Mouse (Mus musculus) forebrain, embryonic 14.5 days (tissue): ENCODE measurements around the gene Fkbp2. TPM values are rescaled to one million over a fixed set of nuclear protein-coding genes. Genes with fewer than 3 reads are reported as not detected.

ENCODE experiments used
- ATAC-seq: fragments of 200-750 bp; cut with Nextera tagmentation; 2 replicates; pipeline ENCODE4 v1.8.0; 2017; ENCODE audit warnings: mild to moderate bottlenecking, moderate library complexity
- DNase-seq: peaks from one replicate; pipeline ENCODE4 v3.0.0-alpha.2; 2015; ENCODE audit warnings: low spot score
- H3K27ac ChIP-seq: fragments of 300-500 bp; sonication (generic); 2 replicates; pipeline ENCODE4 v1.5.1; 2014; ENCODE audit warnings: low read depth, mild to moderate bottlenecking, control low read depth, low read length, moderate library complexity
- H3K27me3 ChIP-seq: fragments of 300-500 bp; sonication (generic); replicated peaks from 2 replicates; pipeline ENCODE4 v1.6.1; 2014; ENCODE audit warnings: low read length, control low read depth, mixed read lengths; ENCODE audit not compliant: control insufficient read depth, insufficient read depth
- H3K36me3 ChIP-seq: fragments of 300-500 bp; sonication (generic); 2 replicates; pipeline ENCODE4 v1.6.1; 2014; ENCODE audit warnings: low read length, control low read depth; ENCODE audit not compliant: control insufficient read depth, insufficient read depth
- H3K4me1 ChIP-seq: fragments of 300-500 bp; sonication (generic); 2 replicates; pipeline ENCODE4 v1.6.1; 2014; ENCODE audit warnings: antibody characterized with exemption, low read length, control low read depth; ENCODE audit not compliant: control insufficient read depth, insufficient read depth
- H3K4me2 ChIP-seq: fragments of 300-500 bp; sonication (generic); 2 replicates; pipeline ENCODE4 v1.6.1; 2014; ENCODE audit warnings: mild to moderate bottlenecking, control low read depth, low read length
- H3K4me3 ChIP-seq: fragments of 300-500 bp; sonication (generic); 2 replicates; pipeline ENCODE4 v1.5.1; 2014; ENCODE audit warnings: low read depth, low read length, control low read depth
- H3K9ac ChIP-seq: fragments of 300-500 bp; sonication (generic); 2 replicates; pipeline ENCODE4 v1.6.1; 2014; ENCODE audit warnings: mild to moderate bottlenecking, low read length, control low read depth, moderate library complexity
- H3K9me3 ChIP-seq: fragments of 300-500 bp; sonication (generic); replicated peaks from 2 replicates; pipeline ENCODE4 v1.6.1; 2016; ENCODE audit warnings: low read length, control low read depth, mixed read lengths; ENCODE audit not compliant: control insufficient read depth
- WGBS: fragments of 180-500 bp; shearing (Covaris S2); extraction: QIAGEN DNeasy Blood & Tissue Kit; methylation state at CpG from one replicate; pipeline ENCODE4 v1.1.7; 2014; 5-methylcytosine and 5-hydroxymethylcytosine counted together
- polyA plus RNA-seq: library from polyadenylated mRNA; unstranded; fragments of >200 nt; fragmentation: Nextera tagmentation; extraction: Ambion mirVana; gene quantifications from 2 replicates; pipeline ENCODE4 v1.2.1, GENCODE M21; 2014

Fkbp2 gene
- polyA plus RNA-seq, 1 experiment from 2014 or later, result 80.1 TPM

DNA sequence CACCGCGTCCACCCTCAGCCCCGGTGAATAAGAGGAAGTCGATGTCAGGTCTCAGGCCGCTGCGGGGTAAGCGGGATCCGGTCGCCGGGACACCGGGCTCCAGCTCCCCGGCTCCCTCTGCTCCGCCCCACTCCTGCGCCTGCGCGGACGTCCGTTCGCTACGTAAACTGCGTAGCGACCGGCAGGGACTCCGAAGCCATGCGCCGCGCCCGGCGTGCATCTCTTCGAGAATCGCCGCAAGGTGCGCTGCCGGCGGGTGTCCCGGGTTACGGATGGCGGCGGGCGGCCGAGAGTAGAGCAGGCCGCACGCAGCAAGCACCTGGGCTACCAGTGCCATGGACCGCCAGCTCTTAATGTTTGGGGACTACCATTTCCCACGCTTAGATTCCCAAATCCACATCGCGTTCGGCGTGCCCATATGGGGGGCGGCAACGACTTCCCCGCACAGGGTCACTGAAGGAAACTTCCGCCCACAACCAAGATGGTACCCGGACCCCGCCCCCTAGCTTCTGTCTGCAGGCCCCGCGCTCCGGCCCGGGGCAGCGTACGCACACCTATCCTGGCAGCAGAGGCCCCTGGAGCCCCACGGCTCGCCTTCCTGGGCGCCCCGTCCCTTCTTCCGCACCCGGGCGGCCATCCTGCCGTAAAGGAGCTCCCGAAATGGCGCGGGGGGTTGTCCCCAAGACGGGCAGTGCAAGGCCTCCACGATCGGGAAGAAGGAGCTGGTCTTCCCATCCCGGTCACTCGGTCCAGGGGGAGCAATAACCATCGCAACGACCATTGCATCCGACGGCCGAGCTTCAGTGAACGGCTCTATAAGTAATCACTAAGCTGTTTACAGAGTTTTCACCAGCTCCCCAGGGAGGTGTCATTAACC, 38.7 kb downstream of the Fkbp2 start, which contains the start of gene Bad:
Bad (plus strand) TSS at position 490 of the 877 bp plus-strand sequence.
- Histone ChIP-seq H3K9me3 (no peaks in the 10 kb centered on the region), H3K4me3 (peak within 1 kb of the TSS; percentile 77), H3K36me3 (peaks cover 9% of the 10 kb centered on the region; the same call in 1 of the 2 replicates), H3K27ac (peak within 1 kb of the TSS; percentile 91), H3K4me1 (peaks cover 25% of the 10 kb centered on the region), H3K27me3 (no peaks in the 10 kb centered on the region), H3K4me2 (peak within 1 kb of the TSS; percentile 97), H3K9ac (peak within 1 kb of the TSS; percentile 86)
- ATAC-seq (peak; percentile 88), DNase-seq (peak; percentile 95)
- whole genome bisulfite sequencing, result under 1% methylated on average over 83 of the region's 83 CpGs

DNA sequence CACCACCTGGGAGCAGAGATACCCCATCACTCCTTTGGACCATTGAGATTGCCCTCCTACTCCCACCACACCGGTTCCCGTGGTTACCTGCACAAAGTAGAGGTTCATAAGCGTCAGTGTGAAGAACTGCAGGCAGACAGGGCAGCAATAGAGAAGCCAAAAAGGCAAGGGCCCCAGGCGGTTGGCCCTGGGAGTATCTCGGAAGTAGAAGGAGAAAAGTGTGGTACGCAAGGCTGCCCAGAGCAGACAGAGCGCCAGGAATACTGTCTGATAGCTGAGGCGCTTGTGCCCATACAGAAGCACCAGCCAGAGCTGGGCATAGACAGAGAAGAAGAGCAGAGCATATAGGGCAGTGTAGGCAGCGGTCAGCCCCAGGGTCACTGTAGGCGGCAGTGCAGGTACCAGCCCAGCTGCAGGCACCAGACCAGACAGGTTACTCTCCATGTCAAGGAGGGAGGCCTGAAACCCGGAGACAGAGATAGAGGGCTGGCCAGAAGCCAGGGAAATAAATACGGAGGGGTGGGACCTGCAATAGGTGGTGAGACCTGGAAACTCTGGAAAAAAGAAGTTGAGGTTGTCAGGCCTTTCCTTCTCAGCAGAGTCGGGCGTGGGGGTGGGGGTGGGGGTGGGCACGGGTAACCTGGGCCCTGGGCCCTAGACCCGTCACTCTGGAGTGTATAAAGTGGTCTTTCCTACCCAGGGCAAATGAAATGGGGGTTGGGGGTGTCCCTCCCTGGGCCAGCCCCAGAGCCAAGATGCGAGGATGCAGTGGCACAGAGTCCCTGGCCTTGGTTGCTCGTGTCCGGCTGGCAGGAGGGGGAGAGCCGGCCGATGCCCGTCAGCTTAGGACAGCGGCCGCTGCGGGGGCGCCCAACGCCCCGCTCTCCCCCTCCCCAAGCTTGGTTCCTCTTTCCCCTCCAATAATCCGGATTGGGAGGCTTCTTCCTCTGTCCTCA, 39.6 kb downstream of the Fkbp2 start:
- H3K27ac ChIP-seq, result no peak overlapping the region

DNA sequence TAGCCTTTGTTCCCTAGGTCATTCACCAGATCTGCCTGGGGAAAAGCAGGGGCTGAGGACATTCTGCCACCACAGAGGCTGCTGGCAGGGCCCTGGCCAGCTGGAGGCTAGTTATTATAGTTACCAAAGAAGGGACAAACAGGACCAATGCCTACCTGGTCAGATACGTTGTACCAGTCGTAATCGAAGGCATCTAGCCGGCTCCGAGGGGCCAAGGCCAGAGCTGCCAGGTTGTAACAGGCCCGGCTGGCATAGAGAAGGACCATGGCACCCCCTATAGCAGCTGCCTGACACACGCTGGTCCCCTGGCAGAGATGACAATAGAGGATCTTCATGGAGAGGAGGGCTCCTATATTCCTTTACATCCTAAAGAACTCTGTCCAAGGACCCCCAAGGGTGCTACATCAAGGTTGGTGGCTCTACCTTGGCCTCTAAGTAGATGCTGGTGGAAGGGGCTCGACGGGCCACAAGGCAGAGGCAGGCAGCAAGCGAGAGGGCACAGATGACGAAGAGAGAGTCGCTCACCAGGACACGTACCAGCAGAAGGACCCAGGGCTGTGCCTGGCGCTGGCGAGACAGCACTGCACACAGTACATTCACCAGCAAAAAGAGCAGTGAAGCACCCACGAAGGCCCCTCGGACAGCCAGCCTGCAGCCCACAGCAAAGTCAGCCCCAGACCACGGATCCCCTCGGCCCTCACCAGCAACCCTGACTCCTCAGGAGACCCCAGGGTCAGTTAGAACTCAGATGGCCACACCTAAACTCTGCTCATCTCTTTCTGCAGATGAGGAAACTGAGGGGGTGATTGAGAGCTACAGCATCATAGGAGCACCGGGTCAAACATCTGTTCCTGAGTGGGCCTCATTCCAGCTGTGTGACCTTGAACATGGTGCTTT, 40.9 kb downstream of the Fkbp2 start:
- H3K4me3 ChIP-seq, result 0 out of 2 replicates have a peak overlapping the region, but pooled peaks have one; percentile 77
- WGBS, result 90% methylated on average over 20 of the region's 20 CpGs
- no peaks in the 10 kb centered on the region for H3K36me3 ChIP-seq
- peak overlapping the region; percentile 1 for H3K9ac ChIP-seq
- H3K9me3 ChIP-seq, result no peaks in the 10 kb centered on the region
- peaks cover 25% of the 10 kb centered on the region for H3K4me1 ChIP-seq
- no peak for ATAC-seq
- peak overlapping the region; percentile 97; the same call in 1 of the 2 replicates for H3K4me2 ChIP-seq
- DNase-seq, result no peak
- no peak overlapping the region for H3K27ac ChIP-seq
- peaks cover 19% of the 10 kb centered on the region for H3K27me3 ChIP-seq

More for the DNA sequence above, 39.6 kb downstream of the Fkbp2 start:
- Histone ChIP-seq H3K9me3 (no peaks in the 10 kb centered on the region), H3K4me1 (peaks cover 25% of the 10 kb centered on the region), H3K36me3 (0 out of 2 replicates have a peak, but pooled peaks cover 3% of the 10 kb centered on the region), H3K27me3 (peaks cover 8% of the 10 kb centered on the region), H3K9ac (peak overlapping the region; percentile 86), H3K4me3 (peak overlapping the region; percentile 77), H3K4me2 (peak overlapping the region; percentile 97)
- no peak for DNase-seq
- WGBS, result 22% methylated on average over 29 of the region's 29 CpGs
- ATAC-seq, result peak; percentile 27

DNA sequence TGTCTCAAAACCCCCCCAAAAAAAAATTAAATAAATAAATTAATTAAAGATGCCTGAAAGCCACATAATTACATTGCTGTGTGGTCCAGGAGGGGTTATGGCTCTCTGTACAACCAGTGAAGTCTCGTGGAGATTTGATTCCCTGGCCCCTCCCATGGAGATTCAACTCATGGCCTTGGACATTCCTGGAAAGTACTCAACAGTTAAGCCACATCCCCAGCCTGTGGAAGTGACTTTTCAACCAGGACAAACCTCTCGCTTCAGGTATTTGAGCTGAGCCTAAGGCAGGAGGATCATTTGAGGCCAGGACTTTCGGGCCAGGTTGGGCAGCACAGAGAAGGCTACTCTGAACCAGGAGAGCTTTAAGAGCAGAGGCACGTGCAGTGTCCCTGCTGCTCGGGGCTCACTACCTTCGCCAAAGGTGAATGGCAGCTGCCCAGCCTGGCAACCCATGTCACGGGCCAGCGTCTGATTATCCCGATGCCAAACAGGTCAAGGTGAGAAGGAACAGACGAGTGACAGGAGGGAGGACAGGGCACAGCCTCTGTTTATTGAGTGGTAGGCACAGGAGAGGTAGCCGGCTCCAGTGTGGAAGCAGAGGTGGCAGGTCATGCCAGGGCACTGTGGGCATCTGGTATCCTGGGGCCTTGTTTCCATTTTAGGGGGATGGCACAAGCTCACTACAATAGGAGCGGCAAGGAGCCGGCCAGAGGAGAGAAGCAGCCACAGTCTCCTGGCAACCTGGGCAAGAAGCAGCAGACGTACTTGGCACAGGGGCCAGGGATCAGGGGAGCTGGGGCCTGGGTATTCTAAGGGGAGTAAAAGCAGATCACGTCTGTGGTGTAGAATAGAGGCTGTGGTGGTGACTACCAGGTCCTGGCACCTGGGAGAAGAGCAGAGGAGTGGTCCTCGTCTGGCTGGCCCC, 42.5 kb downstream of the Fkbp2 start:
- Histone ChIP-seq H3K27ac (no peak overlapping the region), H3K27me3 (peaks cover 35% of the 10 kb centered on the region), H3K4me3 (no peak overlapping the region), H3K36me3 (no peaks in the 10 kb centered on the region), H3K9me3 (no peaks in the 10 kb centered on the region), H3K9ac (no peak overlapping the region), H3K4me2 (no peak overlapping the region), H3K4me1 (peaks cover 25% of the 10 kb centered on the region)
- DNase-seq (no peak), ATAC-seq (no peak)
- 77% methylated on average over 16 of the region's 16 CpGs for WGBS

DNA sequence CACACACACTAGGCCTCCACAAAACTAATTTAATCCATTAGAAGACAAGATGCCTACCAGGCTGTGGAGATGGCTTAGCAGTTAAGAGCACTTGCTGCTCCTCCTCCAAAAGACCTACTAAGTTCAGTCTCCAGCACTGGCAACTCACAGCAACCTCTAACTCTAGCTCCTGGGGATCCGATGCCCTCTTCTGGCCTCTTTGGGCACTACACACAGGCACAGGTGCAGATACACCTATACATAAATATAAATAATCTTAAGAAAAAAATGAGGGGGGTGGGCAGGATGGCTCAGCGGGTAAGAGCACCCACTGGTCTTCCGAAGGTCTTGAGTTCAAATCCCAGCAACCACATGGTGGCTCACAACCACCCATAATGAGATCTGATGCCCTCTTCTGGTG, 44.0 kb downstream of the Fkbp2 start:
- Histone ChIP-seq H3K4me1 (peaks cover 21% of the 10 kb centered on the region), H3K27ac (no peak overlapping the region), H3K9ac (no peak overlapping the region), H3K4me2 (no peak overlapping the region), H3K4me3 (no peak overlapping the region), H3K9me3 (no peaks in the 10 kb centered on the region), H3K36me3 (no peaks in the 10 kb centered on the region), H3K27me3 (peaks cover 49% of the 10 kb centered on the region)
- DNase-seq (no peak), ATAC-seq (no peak)
- 28% methylated on average over 3 of the region's 3 CpGs for WGBS

DNA sequence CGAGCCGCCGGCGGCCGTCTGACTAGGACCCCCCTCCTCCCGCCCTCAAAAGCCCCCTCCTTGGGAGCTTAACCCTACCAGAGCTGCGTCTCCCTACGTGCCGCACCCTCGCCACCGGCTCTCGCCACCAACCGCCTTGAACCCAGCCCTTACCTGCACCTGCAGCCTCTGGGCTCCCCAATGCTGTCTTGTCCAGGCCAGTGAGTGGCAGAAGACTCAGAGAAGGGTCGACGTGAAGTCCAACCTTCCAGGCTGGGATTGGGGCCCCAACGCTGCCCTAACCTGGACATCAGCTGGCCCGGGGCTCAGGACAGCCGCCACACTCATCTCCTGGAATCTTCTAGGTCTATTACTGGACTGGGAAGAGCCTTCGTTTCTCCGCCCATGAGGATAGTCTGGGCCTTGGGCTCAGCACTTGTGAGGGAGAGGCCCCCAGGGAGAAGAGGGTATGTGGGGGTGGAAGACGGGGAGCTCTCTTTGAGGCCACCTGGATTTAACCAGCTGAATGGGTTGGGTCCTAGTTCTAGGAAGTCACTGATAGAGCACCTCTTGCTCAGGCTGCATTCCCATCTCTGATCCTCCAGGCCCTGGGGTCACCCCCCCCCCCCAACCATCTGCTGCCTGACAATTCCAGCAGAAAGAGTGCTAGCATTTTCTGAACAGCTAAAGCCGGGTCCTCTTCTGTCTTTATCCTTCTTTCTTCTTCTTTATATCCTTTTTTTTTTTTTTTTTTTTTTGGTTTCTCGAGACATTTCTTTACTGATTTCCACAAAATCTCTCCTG, 45.9 kb downstream of the Fkbp2 start, which contains the start of gene Kcnk4:
Kcnk4 (minus strand) TSS at position 321 of the 783 bp plus-strand sequence.
- H3K36me3 ChIP-seq, result no peaks in the 10 kb centered on the region
- peaks cover 5% of the 10 kb centered on the region; the same call in 1 of the 2 replicates for H3K4me1 ChIP-seq
- DNase-seq (no peak), ATAC-seq (peak; percentile 16; the same call in 1 of the 2 replicates)
- H3K27me3 ChIP-seq, result peaks cover 61% of the 10 kb centered on the region
- H3K9me3 ChIP-seq, result no peaks in the 10 kb centered on the region
- H3K4me3 ChIP-seq, result peak within 1 kb of the TSS; percentile 33
- no peak within 1 kb of the TSS for H3K27ac ChIP-seq
- peak within 1 kb of the TSS; percentile 56 for H3K9ac ChIP-seq
- peak within 1 kb of the TSS; percentile 59 for H3K4me2 ChIP-seq
- 9% methylated on average over 23 of the region's 23 CpGs for WGBS
